Mouse (Mus musculus) embryonic fibroblast, embryonic 13.5 days (primary cell): ENCODE results near the gene Scrt2.

Source experiments
- CTCF ChIP-seq: IDR thresholded peaks from 2 replicates; pipeline ENCODE4 v1.5.1; 2011; ENCODE audit warnings: mild to moderate bottlenecking, control low read depth, low read length, moderate library complexity, borderline replicate concordance; ENCODE audit not compliant: insufficient read depth
- POLR2A ChIP-seq: IDR thresholded peaks from 2 replicates; pipeline ENCODE4 v1.6.1; 2011; ENCODE audit warnings: low read depth, mild to moderate bottlenecking, control low read depth, low read length, moderate library complexity

- TF ChIP-seq POLR2A (no peak), CTCF (no peak)
These were observed 48.4 kb downstream of the Scrt2 start for GRCm38 (mm10) chr2:152129778-152130177.
